Mouse (Mus musculus) intestine, embryonic 14.5 days (tissue): ENCODE measurements at regions not wholly inside any gene's neighbourhood (a gene's known extent, or its start where the extent isn't known, plus 50 kb on each side); places are given as distances from the start of the nearest gene placed in this dataset.

Source experiments
- ATAC-seq: fragments of 200-750 bp; cut with Nextera tagmentation; replicated peaks from 2 replicates; pipeline ENCODE4 v1.8.0; 2017; ENCODE audit warnings: low read depth, moderate number of reproducible peaks, moderate TSS enrichment, moderate library complexity; ENCODE audit not compliant: low FRiP score, low TSS enrichment
- DNase-seq: peaks from one replicate; pipeline ENCODE4 v3.0.0-alpha.2; 2018; ENCODE audit warnings: low spot score
- H3K27ac ChIP-seq: fragments of 300-500 bp; sonication (generic); 2 replicates; pipeline ENCODE4 v1.5.1; 2014; ENCODE audit warnings: low read depth, mild to moderate bottlenecking, control low read depth
- H3K27me3 ChIP-seq: fragments of 300-500 bp; sonication (generic); replicated peaks from 2 replicates; pipeline ENCODE4 v1.6.1; 2014; ENCODE audit warnings: low read length, control low read depth; ENCODE audit not compliant: control insufficient read depth, insufficient read depth
- H3K36me3 ChIP-seq: fragments of 300-500 bp; sonication (generic); 2 replicates; pipeline ENCODE4 v1.6.1; 2014; ENCODE audit warnings: low read length, control low read depth; ENCODE audit not compliant: control insufficient read depth, insufficient read depth
- H3K4me1 ChIP-seq: fragments of 300-500 bp; sonication (generic); replicated peaks from 2 replicates; pipeline ENCODE4 v1.6.1; 2014; ENCODE audit warnings: low read length, control low read depth, mixed read lengths; ENCODE audit not compliant: control insufficient read depth, insufficient read depth
- H3K4me2 ChIP-seq: fragments of 300-500 bp; sonication (generic); 2 replicates; pipeline ENCODE4 v1.6.1; 2014; ENCODE audit warnings: low read length
- H3K4me3 ChIP-seq: fragments of 300-500 bp; sonication (generic); 2 replicates; pipeline ENCODE4 v1.5.1; 2014; ENCODE audit warnings: low read depth, low read length, control low read depth, mixed read lengths
- H3K9ac ChIP-seq: fragments of 300-500 bp; sonication (generic); 2 replicates; pipeline ENCODE4 v1.6.1; 2014; ENCODE audit warnings: mild to moderate bottlenecking, low read length
- H3K9me3 ChIP-seq: fragments of 300-500 bp; sonication (generic); 2 replicates; pipeline ENCODE4 v1.6.1; 2016; ENCODE audit warnings: low read length, control low read depth; ENCODE audit not compliant: control insufficient read depth
- WGBS: fragments of 180-500 bp; shearing (Covaris S2); extraction: QIAGEN DNeasy Blood & Tissue Kit; methylation state at CpG from one replicate; pipeline ENCODE4 v1.1.7; 2014; 5-methylcytosine and 5-hydroxymethylcytosine counted together

DNA sequence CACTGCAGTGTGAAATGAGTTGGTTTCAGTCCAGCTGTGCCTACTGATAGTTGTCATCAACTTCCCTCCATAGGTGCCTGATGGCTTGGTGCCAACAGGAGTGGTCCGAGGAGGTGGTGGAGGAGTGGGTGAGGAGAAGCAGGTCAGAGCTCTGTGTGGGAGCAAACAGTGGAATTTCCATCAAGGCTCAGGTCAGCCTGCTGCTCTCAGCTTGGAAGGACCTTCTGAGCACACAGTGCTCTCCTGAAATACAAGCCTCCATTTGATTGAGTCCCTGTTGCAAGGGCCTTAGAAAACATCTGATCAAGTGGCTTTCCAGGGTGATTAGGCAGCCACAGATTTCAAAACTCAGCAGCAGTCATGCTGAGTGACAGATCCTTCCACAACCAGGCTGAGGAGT is 314.8 kb upstream of the Gcfc2 start:
- Histone ChIP-seq H3K4me1 (no peaks in the 10 kb centered on the region), H3K4me3 (no peak overlapping the region), H3K9ac (no peak overlapping the region), H3K4me2 (no peak overlapping the region), H3K27me3 (no peaks in the 10 kb centered on the region), H3K36me3 (no peaks in the 10 kb centered on the region), H3K9me3 (no peaks in the 10 kb centered on the region), H3K27ac (no peak overlapping the region)
- ATAC-seq (no peak), DNase-seq (no peak)
- 50% methylated on average over 1 of the region's 1 CpGs for WGBS

DNA sequence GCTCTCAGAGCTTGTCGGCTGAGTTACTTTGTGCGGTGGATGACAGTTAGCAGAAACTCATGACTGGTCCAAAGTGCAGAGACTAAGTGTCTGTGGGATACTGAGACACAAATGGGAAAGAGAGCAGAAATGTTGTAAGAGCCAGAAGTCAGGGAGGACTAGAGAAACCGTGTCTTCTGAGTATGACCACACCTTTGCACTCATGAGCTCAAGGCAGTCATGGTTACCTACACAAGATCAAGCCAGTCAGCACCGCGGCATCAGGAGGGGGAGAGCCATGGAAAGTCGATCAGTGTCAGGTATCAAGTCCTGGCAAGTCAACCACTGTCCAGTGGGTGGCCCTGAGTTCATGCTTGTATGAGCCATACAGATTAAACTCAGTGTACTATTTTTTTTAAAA is 311.5 kb upstream of the Gcfc2 start:
- no peaks in the 10 kb centered on the region for H3K9me3 ChIP-seq
- DNase-seq = no peak
- H3K4me2 ChIP-seq = no peak overlapping the region
- 84% methylated on average over 6 of the region's 6 CpGs for WGBS
- H3K27ac ChIP-seq = no peak overlapping the region
- no peaks in the 10 kb centered on the region for H3K4me1 ChIP-seq
- H3K36me3 ChIP-seq = no peaks in the 10 kb centered on the region
- H3K9ac ChIP-seq = no peak overlapping the region
- no peak overlapping the region for H3K4me3 ChIP-seq
- H3K27me3 ChIP-seq = no peaks in the 10 kb centered on the region
- ATAC-seq = no peak

DNA sequence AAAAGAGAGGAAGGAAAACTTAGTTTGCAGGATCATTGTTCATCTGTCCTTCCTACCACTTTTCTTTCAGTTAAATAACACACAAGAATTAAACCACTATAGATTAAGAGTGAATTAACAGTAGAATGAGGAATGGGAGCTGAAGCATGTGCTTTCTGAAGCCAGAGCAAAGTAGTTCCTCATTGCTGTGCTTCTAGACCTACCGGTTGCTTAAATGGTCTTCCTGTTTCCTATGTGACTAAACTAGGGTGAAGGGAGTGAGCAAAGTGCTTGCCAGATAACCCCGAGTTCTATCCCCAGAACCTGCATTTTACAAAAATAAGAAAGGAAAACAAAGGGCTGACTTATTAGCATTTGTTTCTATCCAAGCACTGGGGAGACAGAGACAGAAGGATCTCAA is 305.5 kb upstream of the Gcfc2 start:
- Histone ChIP-seq H3K4me3 (no peak overlapping the region), H3K36me3 (no peaks in the 10 kb centered on the region), H3K4me2 (no peak overlapping the region), H3K27ac (no peak overlapping the region), H3K4me1 (no peaks in the 10 kb centered on the region), H3K9me3 (no peaks in the 10 kb centered on the region), H3K27me3 (no peaks in the 10 kb centered on the region), H3K9ac (no peak overlapping the region)
- 78% methylated on average over 2 of the region's 2 CpGs for WGBS
- no peak for ATAC-seq
- DNase-seq = no peak

DNA sequence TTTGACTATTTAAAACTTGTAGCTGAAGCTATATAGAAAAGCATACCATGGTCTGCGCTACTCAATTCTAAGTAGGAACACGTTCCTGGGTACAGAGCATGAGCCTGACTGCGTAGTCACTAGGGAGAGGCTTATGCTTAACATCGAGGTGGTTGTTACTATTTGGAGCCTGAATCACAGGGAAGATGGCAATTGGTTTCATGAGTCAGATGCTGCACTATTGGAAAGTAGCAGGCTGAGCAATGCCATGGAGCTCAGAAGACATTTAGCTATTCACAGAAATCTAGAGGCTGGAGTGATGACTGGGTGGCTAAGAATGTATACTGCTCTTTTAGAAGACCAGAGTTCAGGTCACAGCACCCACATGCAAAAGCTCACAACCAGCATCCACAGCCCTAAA is 302.4 kb upstream of the Gcfc2 start:
- Histone ChIP-seq H3K27ac (no peak overlapping the region), H3K4me3 (no peak overlapping the region), H3K36me3 (no peaks in the 10 kb centered on the region), H3K9me3 (no peaks in the 10 kb centered on the region), H3K9ac (no peak overlapping the region), H3K4me1 (no peaks in the 10 kb centered on the region), H3K4me2 (no peak overlapping the region), H3K27me3 (no peaks in the 10 kb centered on the region)
- no peak for DNase-seq
- WGBS = 90% methylated on average over 4 of the region's 4 CpGs
- ATAC-seq = no peak

DNA sequence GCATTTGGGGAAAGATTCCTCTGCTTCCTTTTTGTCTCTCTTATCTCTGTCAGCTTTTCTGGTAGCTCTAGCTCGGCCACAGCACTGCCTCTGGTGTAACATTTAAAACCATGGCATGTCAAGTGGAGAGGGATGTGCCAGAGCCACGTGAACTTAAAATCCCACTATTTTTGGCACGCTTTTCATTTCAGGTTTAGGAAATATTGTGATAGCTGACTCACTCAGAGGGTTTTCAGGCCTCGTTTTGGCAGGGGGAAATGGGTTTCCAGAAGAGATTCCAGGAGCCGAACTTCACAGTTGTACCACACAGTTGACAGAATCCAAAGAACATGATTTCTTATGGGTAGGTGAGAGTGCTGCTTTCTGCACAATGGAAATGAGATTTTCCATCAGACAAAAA is 300.8 kb upstream of the Gcfc2 start:
- Histone ChIP-seq H3K9me3 (no peaks in the 10 kb centered on the region), H3K27me3 (no peaks in the 10 kb centered on the region), H3K4me2 (no peak overlapping the region), H3K36me3 (no peaks in the 10 kb centered on the region), H3K4me1 (no peaks in the 10 kb centered on the region), H3K9ac (no peak overlapping the region), H3K27ac (no peak overlapping the region), H3K4me3 (no peak overlapping the region)
- 78% methylated on average over 5 of the region's 5 CpGs for WGBS
- DNase-seq (no peak), ATAC-seq (no peak)

DNA sequence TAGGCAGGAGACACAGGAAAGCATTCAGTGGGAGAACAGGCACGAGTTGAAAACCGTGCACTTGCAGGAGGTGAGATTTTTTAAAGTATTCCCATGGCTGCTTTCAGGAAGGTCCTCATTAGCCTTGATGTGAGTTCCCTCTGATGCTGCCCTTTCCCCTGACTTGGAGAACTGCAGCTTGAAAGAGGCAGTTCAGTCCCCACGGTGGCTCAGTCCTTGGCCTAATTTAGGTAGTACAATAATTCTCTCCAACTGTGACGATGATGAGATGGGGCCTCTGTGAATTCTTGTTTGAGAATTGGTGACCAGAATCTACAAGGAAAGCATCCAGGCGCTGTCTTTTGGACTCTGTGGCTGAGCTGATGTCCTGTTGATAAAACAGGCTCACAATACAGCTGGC is 298.5 kb upstream of the Gcfc2 start:
- no peaks in the 10 kb centered on the region for H3K36me3 ChIP-seq
- no peak overlapping the region for H3K27ac ChIP-seq
- H3K9me3 ChIP-seq = no peaks in the 10 kb centered on the region
- H3K4me2 ChIP-seq = no peak overlapping the region
- DNase-seq = no peak
- no peak overlapping the region for H3K9ac ChIP-seq
- no peak overlapping the region for H3K4me3 ChIP-seq
- no peaks in the 10 kb centered on the region for H3K4me1 ChIP-seq
- 82% methylated on average over 5 of the region's 5 CpGs for WGBS
- no peaks in the 10 kb centered on the region for H3K27me3 ChIP-seq
- no peak for ATAC-seq

DNA sequence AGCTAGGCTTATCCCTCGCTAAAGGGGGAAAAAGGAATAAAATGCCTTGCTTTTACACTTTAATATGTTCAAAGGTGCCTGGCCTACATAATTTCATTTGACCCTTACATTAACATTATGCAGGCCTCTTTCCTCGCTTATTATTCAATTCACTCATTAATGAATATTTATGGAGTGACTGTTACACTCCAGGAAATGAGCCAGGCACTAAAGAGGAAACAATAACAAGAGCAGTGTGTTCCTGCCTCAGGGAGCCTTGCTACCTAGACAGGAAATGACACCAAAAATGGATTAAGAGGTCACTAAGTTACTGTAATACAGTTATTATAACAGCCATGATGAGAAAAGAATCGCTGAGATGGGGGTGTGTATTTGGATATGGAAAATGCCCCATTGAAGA is 289.9 kb upstream of the Gcfc2 start:
- no peak for ATAC-seq
- no peaks in the 10 kb centered on the region for H3K9me3 ChIP-seq
- no peaks in the 10 kb centered on the region for H3K27me3 ChIP-seq
- DNase-seq = no peak
- H3K4me2 ChIP-seq = no peak overlapping the region
- H3K4me3 ChIP-seq = no peak overlapping the region
- no peaks in the 10 kb centered on the region for H3K36me3 ChIP-seq
- H3K9ac ChIP-seq = no peak overlapping the region
- 51% methylated on average over 3 of the region's 3 CpGs for WGBS
- H3K27ac ChIP-seq = no peak overlapping the region
- H3K4me1 ChIP-seq = no peaks in the 10 kb centered on the region

DNA sequence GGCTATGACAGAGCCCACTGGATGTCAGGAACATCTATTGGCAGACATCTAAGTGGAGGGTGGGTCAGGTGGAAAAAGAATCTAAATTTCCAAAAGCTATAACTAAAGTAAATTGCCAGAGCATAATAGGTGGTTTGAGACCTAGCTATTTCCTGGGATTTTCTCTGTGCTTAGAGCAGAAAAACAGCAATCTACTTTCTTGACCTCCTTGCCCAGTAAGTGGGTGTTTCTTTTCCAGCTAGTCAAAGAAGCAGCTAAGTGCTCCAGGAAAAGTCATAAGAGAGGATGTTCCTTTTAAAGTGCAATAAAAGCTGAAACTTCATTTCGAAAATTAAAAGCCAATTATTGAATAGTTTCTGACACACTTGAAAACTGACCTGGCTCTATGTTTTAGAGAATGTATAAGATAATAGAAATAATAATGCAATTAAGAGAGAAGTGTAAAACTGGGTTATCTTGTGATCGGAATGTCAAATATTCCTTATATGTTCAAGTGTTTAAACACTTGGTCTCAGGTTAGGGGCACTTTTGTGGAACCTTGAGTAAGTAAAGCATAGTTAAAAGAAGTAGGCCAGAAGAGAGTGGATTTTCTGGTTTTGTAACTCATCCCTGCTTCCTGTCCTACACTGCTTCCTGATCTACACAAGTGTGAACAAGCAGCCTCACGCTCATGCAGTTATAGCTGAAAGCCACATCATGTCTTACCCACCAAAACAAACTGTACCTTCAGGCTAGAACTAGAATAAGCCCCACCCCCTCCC is 275.7 kb upstream of the Gcfc2 start:
- ATAC-seq = no peak
- Histone ChIP-seq H3K4me2 (no peak overlapping the region), H3K36me3 (no peaks in the 10 kb centered on the region), H3K9me3 (no peaks in the 10 kb centered on the region), H3K4me1 (no peaks in the 10 kb centered on the region), H3K4me3 (no peak overlapping the region), H3K9ac (no peak overlapping the region), H3K27ac (no peak overlapping the region), H3K27me3 (no peaks in the 10 kb centered on the region)
- WGBS = 83% methylated on average over 3 of the region's 3 CpGs
- DNase-seq = no peak

DNA sequence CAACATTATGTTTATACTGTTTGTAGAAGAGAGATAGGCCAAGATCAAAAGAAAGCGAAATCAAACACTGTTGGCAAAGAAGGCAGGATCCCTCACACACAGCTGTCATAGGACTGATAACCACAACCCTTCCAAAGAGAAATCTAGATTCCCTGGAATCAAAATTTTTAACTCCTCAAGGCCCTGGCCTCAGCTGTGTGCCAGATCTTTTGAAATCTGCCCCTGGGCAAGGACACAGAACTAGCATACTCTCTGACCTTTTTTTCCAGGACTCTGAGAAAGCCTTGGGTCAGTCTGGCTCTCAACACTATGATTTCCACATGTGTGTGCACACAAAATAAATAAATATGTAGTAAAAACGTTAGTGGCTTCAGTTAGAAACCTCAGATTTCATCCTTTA is 271.6 kb upstream of the Gcfc2 start:
- no peak overlapping the region for H3K4me2 ChIP-seq
- no peak overlapping the region for H3K9ac ChIP-seq
- no peak overlapping the region for H3K27ac ChIP-seq
- no peaks in the 10 kb centered on the region for H3K27me3 ChIP-seq
- no peak overlapping the region for H3K4me3 ChIP-seq
- WGBS = 63% methylated on average over 2 of the region's 2 CpGs
- DNase-seq (no peak), ATAC-seq (no peak)
- no peaks in the 10 kb centered on the region for H3K4me1 ChIP-seq
- no peaks in the 10 kb centered on the region for H3K9me3 ChIP-seq
- H3K36me3 ChIP-seq = no peaks in the 10 kb centered on the region
